ENCODE assay signal across 24 mouse cellular contexts in genomic region chr12:17376521-17376920, GRCm38 (mm10). TPM values are rescaled to one million over a fixed set of nuclear protein-coding genes. Genes with fewer than 3 reads are reported as not detected.
A peak's percentile ranks its signal among the peaks of the same experiment; 100 is the strongest.
DNase-seq lines count a peak whose midpoint lies in the region; ATAC-seq and TF ChIP-seq lines count a peak whose summit lies in the region.
"Had no signal": no experiment of that assay in that cellular context is flagged by ENCODE, and none has a peak within 500 bp of the region (broad histone marks: within the 10 kb centered on the region; RNA-seq: fewer than 3 reads in every experiment).

No protein-coding gene starts in this region.

- no peak overlapping the region for H3K4me2 ChIP-seq in kidney, embryonic 14.5 days (replicated peaks; ENCODE audit: low read depth, low read length)
- H3K4me2 ChIP-seq in liver, embryonic 12.5 days = no peak overlapping the region
- H3K4me2 ChIP-seq: embryonic facial prominence, embryonic 12.5 days; forebrain, embryonic 12.5 days; heart, embryonic 11.5 days; hindbrain, embryonic 15.5 days; liver, embryonic 11.5 days; midbrain, embryonic 12.5 days; neural tube, embryonic 12.5 days had no signal

- peaks cover 69% of the 10 kb centered on the region for H3K36me3 ChIP-seq in kidney, embryonic 14.5 days (ENCODE audit: control insufficient read depth, insufficient read depth, low read length)
- H3K36me3 ChIP-seq in liver, adult 2 months (ENCODE audit: control insufficient read depth, insufficient read depth, low read length) = peaks cover 42% of the 10 kb centered on the region
- H3K36me3 ChIP-seq in liver, embryonic 12.5 days = peaks cover 97% of the 10 kb centered on the region

- no peaks in the 10 kb centered on the region for H3K27me3 ChIP-seq in kidney, embryonic 14.5 days (ENCODE audit: control insufficient read depth, insufficient read depth, low read length)
- no peaks in the 10 kb centered on the region for H3K27me3 ChIP-seq in liver, adult 2 months (ENCODE audit: control insufficient read depth, insufficient read depth, low read length)
- H3K27me3 ChIP-seq in liver, embryonic 12.5 days (replicated peaks) = no peaks in the 10 kb centered on the region
- H3K27me3 ChIP-seq: embryonic facial prominence, embryonic 12.5 days; forebrain, embryonic 12.5 days; hindbrain, embryonic 15.5 days; midbrain, embryonic 12.5 days; neural tube, embryonic 12.5 days had no signal

- intact Hi-C loops in left cerebral cortex, postnatal 10 days (cut with DNase I) = no loop called here

- H3K4me1 ChIP-seq in kidney, embryonic 14.5 days (ENCODE audit: control insufficient read depth, insufficient read depth, low read length) = no peaks in the 10 kb centered on the region
- H3K4me1 ChIP-seq in liver, adult 2 months (ENCODE audit: control insufficient read depth, insufficient read depth, low read length) = 0 out of 2 replicates have a peak, but pooled peaks cover 2% of the 10 kb centered on the region
- H3K4me1 ChIP-seq in liver, embryonic 12.5 days = no peaks in the 10 kb centered on the region
- H3K4me1 ChIP-seq: embryonic facial prominence, embryonic 12.5 days; forebrain, embryonic 12.5 days; hindbrain, embryonic 15.5 days; midbrain, embryonic 12.5 days; neural tube, embryonic 12.5 days had no signal

- H3K79me2 ChIP-seq in liver, adult 2 months (ENCODE audit: control insufficient read depth, insufficient read depth, low read length) = no peaks in the 10 kb centered on the region

- no peak overlapping the region for H3K4me3 ChIP-seq in kidney, embryonic 14.5 days (ENCODE audit: low read length)
- H3K4me3 ChIP-seq in liver, adult 2 months (ENCODE audit: insufficient read depth, low read depth, low read length) = no peak overlapping the region
- no peak overlapping the region for H3K4me3 ChIP-seq in liver, embryonic 12.5 days
- H3K4me3 ChIP-seq: embryonic facial prominence, embryonic 12.5 days; forebrain, embryonic 12.5 days; hindbrain, embryonic 15.5 days; midbrain, embryonic 12.5 days; neural tube, embryonic 12.5 days had no signal

- H3K9ac ChIP-seq in kidney, embryonic 14.5 days (ENCODE audit: low read depth, low read length) = no peak overlapping the region
- H3K9ac ChIP-seq in liver, adult 2 months (ENCODE audit: low read depth, low read length) = no peak overlapping the region
- no peak overlapping the region for H3K9ac ChIP-seq in liver, embryonic 12.5 days
- H3K9ac ChIP-seq: embryonic facial prominence, embryonic 12.5 days; forebrain, embryonic 12.5 days; hindbrain, embryonic 15.5 days; midbrain, embryonic 12.5 days; neural tube, embryonic 12.5 days had no signal

- WGBS in kidney, embryonic 14.5 days = 93% methylated on average over 6 of the region's 6 CpGs
- 24% methylated on average over 6 of the region's 6 CpGs for WGBS in liver, adult 2 months
- 83% methylated on average over 6 of the region's 6 CpGs for WGBS in liver, embryonic 12.5 days (ENCODE audit: insufficient replicate concordance)

- no peak for TF ChIP-seq CTCF in liver, adult 2 months (IDR thresholded peaks at IDR 0.05; ENCODE audit: low read depth, low read length)

- H3K9me3 ChIP-seq in kidney, embryonic 14.5 days (ENCODE audit: control insufficient read depth, low read length) = no peaks in the 10 kb centered on the region
- no peaks in the 10 kb centered on the region for H3K9me3 ChIP-seq in liver, embryonic 12.5 days (replicated peaks)
- H3K9me3 ChIP-seq: embryonic facial prominence, embryonic 12.5 days; forebrain, embryonic 12.5 days; hindbrain, embryonic 15.5 days; midbrain, embryonic 12.5 days; neural tube, embryonic 12.5 days had no signal

- peak; percentile 66 for DNase-seq in kidney, adult 11 months
- DNase-seq in liver, adult 2 months (ENCODE audit: extremely low read depth, low read depth, low spot score) = peak; percentile 88
- peak; percentile 87 for DNase-seq in fat pad, adult 2 months (ENCODE audit: extremely low read depth, low read depth, low spot score)
- DNase-seq in T-cell, adult 2 months (ENCODE audit: low spot score) = no peak
- no peak for DNase-seq in left cerebral cortex, postnatal 10 days (ENCODE audit: extremely low spot score in 1 of 2, low spot score in 2 of 2)
- DNase-seq: adrenal gland, postnatal 36 days; cerebellum, adult 11-12 months; lung, adult 2 months; right cerebral cortex, postnatal 25 days; spleen, adult 18-20 months had no signal

- no peak for TF ChIP-seq POLR2A in liver, adult 2 months (IDR thresholded peaks at IDR 0.05; ENCODE audit: extremely low read depth, insufficient read depth, low read length)

- H3K27ac ChIP-seq in kidney, embryonic 14.5 days (ENCODE audit: low read depth, low read length) = no peak overlapping the region
- H3K27ac ChIP-seq in liver, adult 2 months (replicated peaks; ENCODE audit: insufficient read depth, low read depth, low read length) = no peak overlapping the region
- no peak overlapping the region for H3K27ac ChIP-seq in liver, embryonic 12.5 days
- H3K27ac ChIP-seq: embryonic facial prominence, embryonic 12.5 days; forebrain, embryonic 12.5 days; hindbrain, embryonic 15.5 days; midbrain, embryonic 12.5 days; neural tube, embryonic 12.5 days had no signal

- ATAC-seq in kidney, embryonic 14.5 days (ENCODE audit: low FRiP score, low TSS enrichment) = no peak
- no peak for ATAC-seq in liver, embryonic 12.5 days

RNA-seq across cellular contexts. Expression of gene Nol10, which starts 28.3 kb away (rescaled TPM):
- polyA plus RNA-seq in kidney, embryonic 14.5 days (2014; fragmentation: Nextera tagmentation; extraction: Ambion mirVana) = 22.0 and 31.0 TPM in 2 replicates
- total RNA-seq in liver, adult 2 months (2014; rRNA removed) = 1.3 and 1.8 TPM in 2 replicates
- polyA plus RNA-seq in liver, adult 2 months (2012; rRNA removed) = 1.8 and 2.3 TPM in 2 replicates
- polyA plus RNA-seq in liver, embryonic 12.5 days (2016; fragmentation: Nextera tagmentation; extraction: Ambion mirVana) = 26.4 and 26.5 TPM in 2 replicates
- total RNA-seq in left cerebral cortex, postnatal 10 days (2021) = 10 to 100 TPM; 21.7 to 21.9 TPM

RNA-seq across cellular contexts. Expression of gene Atp6v1c2, which starts 47.4 kb away (rescaled TPM):
- polyA plus RNA-seq in kidney, embryonic 14.5 days (2014; fragmentation: Nextera tagmentation; extraction: Ambion mirVana) = 0.53 and 1.0 TPM in 2 replicates
- not detected in 2 replicates for total RNA-seq in liver, adult 2 months (2014; rRNA removed)
- polyA plus RNA-seq in liver, adult 2 months (2012; rRNA removed) = not detected in 2 replicates
- polyA plus RNA-seq in liver, embryonic 12.5 days (2016; fragmentation: Nextera tagmentation; extraction: Ambion mirVana) = 0.12 and 0.16 TPM in 2 replicates
- total RNA-seq in left cerebral cortex, postnatal 10 days (2021) = 1 to 10 TPM; 6.6 to 8.1 TPM
- total RNA-seq: gastrocnemius, adult 18-20 months; granulocyte monocyte progenitor cell, adult 5-6 weeks; hematopoietic stem cell, adult 5-6 weeks; megakaryocyte, adult 5-6 weeks; MEL had no signal

Comparison
In these comparisons a context has a peak if more than half of its experiments do, and no peak if none do; other contexts are left out.
1. DNase-seq: peak in kidney, adult 11 months (single experiment), liver, adult 2 months (single experiment) and fat pad, adult 2 months (single experiment); none in T-cell, adult 2 months (single experiment) and left cerebral cortex, postnatal 10 days (0 of 2).